Mouse (Mus musculus) lung, adult 2 months (tissue): Measurements from ENCODE around the gene Vmn2r107.

Source experiments
- CTCF ChIP-seq: fragments of 200-500 bp; IDR thresholded peaks from 2 replicates; pipeline ENCODE4 v1.5.1; 2011; ENCODE audit warnings: mild to moderate bottlenecking, low read length, control low read depth; ENCODE audit not compliant: insufficient read depth
- POLR2A ChIP-seq: fragments of 200-500 bp; IDR thresholded peaks from 2 replicates; pipeline ENCODE4 v1.6.1; 2011; ENCODE audit warnings: low read depth, mild to moderate bottlenecking, control low read depth, low read length, borderline replicate concordance; ENCODE audit errors: extremely low read depth

- TF ChIP-seq POLR2A (no peak), CTCF (no peak)
Observed at GRCm38 (mm10) chr17:20399105-20399504, 54.1 kb downstream of the Vmn2r107 start.
